Mouse (Mus musculus) hindbrain, embryonic 10.5 days (tissue): ENCODE results near the gene Bhlhe40. TPM values are rescaled to one million over a fixed set of nuclear protein-coding genes. Genes with fewer than 3 reads are reported as not detected.
A peak's percentile ranks its signal among the peaks of the same experiment; 100 is the strongest.

Experiments
- DNase-seq: peaks from one replicate; pipeline ENCODE4 v3.0.0-alpha.2; 2017; ENCODE audit warnings: low spot score
- H3K27ac ChIP-seq: fragments of 300-500 bp; sonication (generic); 2 replicates; pipeline ENCODE4 v1.5.1; 2016; ENCODE audit warnings: mild to moderate bottlenecking, moderate library complexity
- H3K27me3 ChIP-seq: fragments of 300-500 bp; sonication (generic); 2 replicates; pipeline ENCODE4 v1.6.1; 2016; ENCODE audit warnings: mild to moderate bottlenecking; ENCODE audit not compliant: poor library complexity, insufficient read depth, severe bottlenecking
- H3K36me3 ChIP-seq: fragments of 300-500 bp; sonication (generic); 2 replicates; pipeline ENCODE4 v1.6.1; 2016; ENCODE audit warnings: mild to moderate bottlenecking, moderate library complexity
- H3K4me1 ChIP-seq: fragments of 300-500 bp; sonication (generic); replicated peaks from 2 replicates; pipeline ENCODE4 v1.6.1; 2016; ENCODE audit warnings: mild to moderate bottlenecking
- H3K4me3 ChIP-seq: fragments of 300-500 bp; sonication (generic); 2 replicates; pipeline ENCODE4 v1.5.1; 2016; ENCODE audit warnings: mild to moderate bottlenecking, moderate library complexity
- H3K9me3 ChIP-seq: fragments of 300-500 bp; sonication (generic); 2 replicates; pipeline ENCODE4 v1.6.1; 2016; ENCODE audit warnings: mild to moderate bottlenecking, moderate library complexity
- WGBS: fragments of 180-500 bp; shearing (Covaris S2); methylation state at CpG from one replicate; pipeline ENCODE4 v1.1.7; 2016; 5-methylcytosine and 5-hydroxymethylcytosine counted together
- polyA plus RNA-seq: library from polyadenylated mRNA; unstranded; fragments of >200 nt; fragmentation: Nextera tagmentation; extraction: Ambion mirVana; gene quantifications from 2 replicates; pipeline ENCODE4 v1.2.1, GENCODE M21; 2016

The Bhlhe40 gene
- polyA plus RNA-seq, 1 experiment from 2014 or later, result 1.7 TPM

DNA sequence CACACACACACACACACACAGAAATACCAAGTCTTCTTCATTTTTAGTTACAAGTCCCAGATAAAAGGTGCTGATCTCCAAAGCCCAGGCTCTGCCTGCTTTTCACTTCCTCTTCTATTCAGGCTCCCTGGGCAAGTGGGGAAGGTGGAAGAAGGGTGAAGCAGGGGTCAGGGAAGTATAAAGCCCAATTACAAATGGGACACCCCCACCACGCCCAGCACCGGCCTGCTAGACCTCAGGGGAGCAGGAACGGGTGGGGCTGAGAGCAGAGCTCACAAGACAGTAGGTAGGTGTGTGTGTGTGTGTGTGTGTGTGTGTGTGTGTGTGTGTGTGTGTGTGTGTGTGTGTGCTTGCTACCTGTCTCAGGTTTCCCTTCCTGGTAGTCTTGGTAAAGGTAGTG lies 42.2 kb downstream of the Bhlhe40 start:
- Histone ChIP-seq H3K27ac (no peak overlapping the region), H3K9me3 (no peaks in the 10 kb centered on the region), H3K36me3 (no peaks in the 10 kb centered on the region), H3K4me1 (peaks cover 43% of the 10 kb centered on the region), H3K27me3 (peaks cover 17% of the 10 kb centered on the region), H3K4me3 (no peak overlapping the region)
- WGBS, result 47% methylated on average over 3 of the region's 3 CpGs
- no peak for DNase-seq

DNA sequence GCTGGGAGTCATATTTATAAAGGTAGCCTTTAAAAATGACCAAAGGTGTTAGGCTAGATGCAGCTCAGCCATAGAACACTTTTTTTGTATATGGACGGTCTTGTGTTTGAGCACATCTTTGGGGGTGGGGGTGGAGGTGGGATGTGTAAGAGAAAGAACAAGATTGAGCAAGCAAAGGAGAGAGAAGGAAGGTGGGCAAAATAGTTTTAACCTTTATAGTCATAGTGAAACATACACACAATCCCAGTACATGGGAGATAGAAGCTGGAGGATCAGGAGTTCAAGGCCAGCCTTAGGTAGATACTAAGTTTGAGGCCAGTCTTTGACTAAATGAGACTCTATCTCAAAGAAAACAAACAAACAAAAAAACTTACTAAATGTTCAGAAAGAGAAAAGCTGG lies 42.7 kb downstream of the Bhlhe40 start:
- WGBS, result 90% methylated on average over 1 of the region's 1 CpGs
- H3K4me3 ChIP-seq, result no peak overlapping the region
- no peaks in the 10 kb centered on the region for H3K36me3 ChIP-seq
- H3K27ac ChIP-seq, result no peak overlapping the region
- no peaks in the 10 kb centered on the region for H3K9me3 ChIP-seq
- peaks cover 21% of the 10 kb centered on the region for H3K27me3 ChIP-seq
- H3K4me1 ChIP-seq, result peaks cover 39% of the 10 kb centered on the region
- no peak for DNase-seq

DNA sequence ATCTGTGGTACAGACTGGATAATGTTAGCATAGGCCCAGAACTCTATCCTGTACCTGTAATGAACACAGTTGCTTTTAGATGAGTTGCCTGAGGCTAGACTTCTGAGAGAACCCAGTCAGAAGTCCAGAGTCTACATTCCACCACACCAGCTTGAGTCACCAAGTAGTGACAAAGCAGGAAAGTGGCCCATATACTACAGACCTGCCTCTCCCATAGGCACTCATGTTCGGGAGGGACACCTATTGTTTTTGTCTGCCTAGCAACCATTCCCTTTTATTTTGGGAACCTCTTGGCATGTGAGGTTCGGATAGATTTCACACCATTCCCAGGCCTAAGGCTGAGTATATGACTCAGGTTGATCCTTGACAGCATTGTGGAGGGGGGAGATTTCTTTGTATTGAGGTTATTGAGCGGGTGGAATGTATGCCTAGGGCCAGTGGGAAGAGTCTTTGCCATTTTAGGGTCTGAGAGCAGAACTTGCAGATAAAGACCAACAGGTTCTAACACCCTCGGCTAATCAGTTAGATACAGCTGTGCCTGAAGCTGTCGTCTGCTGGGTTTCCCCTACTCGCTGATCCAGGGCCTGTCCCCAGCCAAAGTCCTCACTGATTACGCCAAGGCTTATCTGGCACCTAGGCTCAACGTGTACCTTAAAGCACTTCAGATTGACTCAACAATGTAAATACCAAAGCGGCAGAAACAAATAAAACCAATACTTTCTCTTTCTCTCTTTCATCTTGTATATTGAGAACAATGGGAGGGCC lies 44.1 kb downstream of the Bhlhe40 start:
- no peak for DNase-seq
- Histone ChIP-seq H3K36me3 (no peaks in the 10 kb centered on the region), H3K9me3 (no peaks in the 10 kb centered on the region), H3K27me3 (peaks cover 28% of the 10 kb centered on the region), H3K4me1 (peaks cover 33% of the 10 kb centered on the region), H3K27ac (no peak overlapping the region), H3K4me3 (no peak overlapping the region)
- 60% methylated on average over 9 of the region's 9 CpGs for WGBS

DNA sequence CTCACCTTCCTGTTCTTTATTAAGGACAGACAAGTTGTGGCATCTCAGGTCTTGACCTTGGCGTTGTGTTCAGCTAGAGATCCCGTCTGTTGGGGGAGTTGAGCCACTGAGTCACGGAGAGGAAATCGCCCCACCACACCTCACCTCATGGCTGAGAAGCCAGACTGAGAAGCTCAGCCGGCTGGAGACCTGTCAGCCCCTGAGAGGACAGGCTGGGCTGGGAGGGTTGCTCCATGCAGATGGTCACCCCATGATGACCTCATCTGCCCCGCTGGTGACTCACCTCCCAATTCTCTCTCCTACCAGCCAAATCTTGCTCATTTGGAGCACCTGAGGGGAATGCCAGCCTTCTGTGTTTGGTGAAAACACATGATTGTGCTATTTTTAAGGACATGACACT lies 45.5 kb downstream of the Bhlhe40 start:
- 70% methylated on average over 6 of the region's 6 CpGs for WGBS
- no peak overlapping the region for H3K4me3 ChIP-seq
- no peaks in the 10 kb centered on the region for H3K9me3 ChIP-seq
- peaks cover 27% of the 10 kb centered on the region for H3K4me1 ChIP-seq
- no peak overlapping the region for H3K27ac ChIP-seq
- H3K27me3 ChIP-seq, result peaks cover 22% of the 10 kb centered on the region
- H3K36me3 ChIP-seq, result no peaks in the 10 kb centered on the region
- DNase-seq, result no peak

DNA sequence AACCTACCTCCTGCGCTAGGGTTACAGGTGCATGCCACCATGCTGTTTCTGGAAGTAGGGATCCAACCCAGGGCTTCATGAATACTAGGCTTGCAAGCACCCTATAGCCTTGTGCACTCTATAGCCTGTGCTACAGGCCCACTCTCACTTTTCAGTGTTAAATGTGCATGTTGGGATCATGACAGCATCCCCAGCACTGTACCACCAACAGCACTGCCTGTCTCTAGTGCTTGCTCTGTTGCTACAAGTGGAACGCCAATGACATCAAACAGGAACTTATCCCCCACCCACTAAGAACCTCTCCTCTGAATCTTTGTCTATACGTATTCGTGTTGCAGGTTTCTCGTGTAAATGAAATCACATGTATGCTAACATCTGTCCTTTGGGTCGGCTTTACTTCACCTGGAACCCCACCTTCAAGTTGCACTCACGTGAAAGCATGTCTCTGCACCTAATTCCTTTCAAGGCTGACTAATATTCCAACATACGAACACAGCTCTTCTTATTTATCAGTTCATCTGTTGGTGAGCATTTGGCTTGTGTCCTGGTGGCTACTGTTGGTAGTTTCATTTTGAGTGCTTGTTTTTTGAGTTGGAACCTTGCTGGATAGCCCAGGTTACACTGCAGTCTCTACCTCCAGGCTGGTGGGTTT lies 46.7 kb downstream of the Bhlhe40 start:
- H3K36me3 ChIP-seq, result no peaks in the 10 kb centered on the region
- peaks cover 22% of the 10 kb centered on the region for H3K27me3 ChIP-seq
- DNase-seq, result no peak
- no peak overlapping the region for H3K27ac ChIP-seq
- no peak overlapping the region for H3K4me3 ChIP-seq
- 90% methylated on average over 8 of the region's 8 CpGs for WGBS
- peaks cover 23% of the 10 kb centered on the region for H3K4me1 ChIP-seq
- no peaks in the 10 kb centered on the region for H3K9me3 ChIP-seq

DNA sequence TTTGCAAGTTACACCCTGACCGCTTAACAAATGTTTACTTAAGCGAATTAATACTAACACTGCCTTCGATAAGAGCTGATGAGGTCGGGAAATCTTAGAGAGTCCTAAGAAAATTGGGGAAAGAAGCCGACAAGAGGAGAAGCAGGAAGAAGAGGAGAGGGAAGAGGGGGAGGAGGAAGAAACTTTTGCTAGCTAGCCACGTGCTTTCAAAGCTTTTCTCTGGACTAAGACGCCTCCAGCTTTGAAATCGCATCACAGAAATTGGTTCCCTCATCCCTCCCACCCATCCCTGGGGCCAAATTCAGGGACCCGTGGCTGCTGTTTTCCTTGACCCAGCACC lies 48.7 kb downstream of the Bhlhe40 start:
- peaks cover 22% of the 10 kb centered on the region for H3K27me3 ChIP-seq
- no peak for DNase-seq
- no peaks in the 10 kb centered on the region for H3K9me3 ChIP-seq
- peak overlapping the region; percentile 52 for H3K4me3 ChIP-seq
- peak overlapping the region; percentile 77; the same call in 1 of the 2 replicates for H3K27ac ChIP-seq
- peaks cover 17% of the 10 kb centered on the region for H3K4me1 ChIP-seq
- H3K36me3 ChIP-seq, result no peaks in the 10 kb centered on the region
- 17% methylated on average over 9 of the region's 9 CpGs for WGBS

DNA sequence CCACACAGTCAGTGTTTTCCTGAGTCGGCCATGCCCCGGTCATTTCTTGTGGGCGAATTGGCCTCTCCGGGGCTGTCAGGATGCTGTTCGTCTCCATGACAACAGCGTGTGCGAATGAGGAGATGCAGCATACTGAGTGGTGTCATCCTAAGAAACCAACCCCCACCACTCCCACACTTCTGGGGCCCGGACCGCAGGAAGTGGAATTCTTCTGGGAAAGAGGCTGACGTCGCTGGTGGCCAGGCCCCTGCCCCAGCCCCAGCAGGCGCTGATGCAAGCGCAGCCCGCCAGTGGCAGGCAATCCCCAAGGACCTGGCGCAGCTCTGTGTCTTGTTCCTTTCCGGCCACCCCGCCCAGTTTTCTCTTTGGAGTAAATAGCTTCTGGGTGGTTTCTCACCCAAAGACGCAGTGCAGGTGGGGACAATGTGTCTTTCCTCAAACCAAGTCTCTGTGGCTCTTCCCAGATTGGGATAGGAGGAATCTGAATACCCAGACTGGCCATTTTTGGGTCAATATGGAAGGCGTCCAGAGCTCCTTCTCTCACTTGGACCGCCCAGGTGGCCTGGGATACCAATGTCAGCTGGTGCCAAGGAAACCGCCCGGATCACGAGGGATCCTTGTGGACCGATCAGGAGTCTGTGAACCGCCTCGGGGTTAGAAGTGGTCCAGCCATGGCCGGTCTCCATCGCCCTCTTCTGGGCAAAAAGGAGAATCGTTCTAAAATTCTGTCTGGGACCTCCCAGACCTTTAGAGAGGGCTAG lies 49.2 kb downstream of the Bhlhe40 start:
- no peaks in the 10 kb centered on the region for H3K9me3 ChIP-seq
- WGBS, result under 1% methylated on average over 29 of the region's 29 CpGs

DNA sequence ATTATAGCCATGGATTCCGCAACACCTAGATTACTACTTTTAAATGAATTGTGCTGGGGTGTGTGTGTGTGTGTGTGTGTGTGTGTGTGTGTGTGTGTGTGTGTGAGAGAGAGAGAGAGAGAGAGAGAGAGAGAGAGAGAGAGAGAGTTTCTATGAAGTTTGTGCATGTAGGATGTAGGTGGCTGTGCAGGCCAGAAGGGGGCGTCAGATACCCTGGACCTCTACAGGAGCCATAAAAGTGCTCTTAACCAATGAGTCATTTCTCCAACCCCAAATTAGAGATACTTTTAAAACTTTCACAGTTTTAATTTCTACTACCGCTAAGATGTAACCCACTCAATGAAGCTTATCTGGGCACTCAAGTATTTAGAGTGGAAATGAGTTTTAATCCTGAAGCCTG lies 50.2 kb downstream of the Bhlhe40 start:
- 79% methylated on average over 3 of the region's 3 CpGs for WGBS
- H3K27me3 ChIP-seq, result peaks cover 22% of the 10 kb centered on the region
- no peak overlapping the region for H3K4me3 ChIP-seq
- DNase-seq, result no peak
- H3K27ac ChIP-seq, result no peak overlapping the region
- H3K4me1 ChIP-seq, result peaks cover 17% of the 10 kb centered on the region
- H3K36me3 ChIP-seq, result no peaks in the 10 kb centered on the region
- H3K9me3 ChIP-seq, result no peaks in the 10 kb centered on the region

More for the DNA sequence above, 49.2 kb downstream of the Bhlhe40 start:
- DNase-seq, result peak; percentile 81
- Histone ChIP-seq H3K27ac (peak overlapping the region; percentile 77), H3K4me1 (peaks cover 17% of the 10 kb centered on the region), H3K36me3 (no peaks in the 10 kb centered on the region), H3K4me3 (peak overlapping the region; percentile 52), H3K27me3 (peaks cover 22% of the 10 kb centered on the region)

DNA sequence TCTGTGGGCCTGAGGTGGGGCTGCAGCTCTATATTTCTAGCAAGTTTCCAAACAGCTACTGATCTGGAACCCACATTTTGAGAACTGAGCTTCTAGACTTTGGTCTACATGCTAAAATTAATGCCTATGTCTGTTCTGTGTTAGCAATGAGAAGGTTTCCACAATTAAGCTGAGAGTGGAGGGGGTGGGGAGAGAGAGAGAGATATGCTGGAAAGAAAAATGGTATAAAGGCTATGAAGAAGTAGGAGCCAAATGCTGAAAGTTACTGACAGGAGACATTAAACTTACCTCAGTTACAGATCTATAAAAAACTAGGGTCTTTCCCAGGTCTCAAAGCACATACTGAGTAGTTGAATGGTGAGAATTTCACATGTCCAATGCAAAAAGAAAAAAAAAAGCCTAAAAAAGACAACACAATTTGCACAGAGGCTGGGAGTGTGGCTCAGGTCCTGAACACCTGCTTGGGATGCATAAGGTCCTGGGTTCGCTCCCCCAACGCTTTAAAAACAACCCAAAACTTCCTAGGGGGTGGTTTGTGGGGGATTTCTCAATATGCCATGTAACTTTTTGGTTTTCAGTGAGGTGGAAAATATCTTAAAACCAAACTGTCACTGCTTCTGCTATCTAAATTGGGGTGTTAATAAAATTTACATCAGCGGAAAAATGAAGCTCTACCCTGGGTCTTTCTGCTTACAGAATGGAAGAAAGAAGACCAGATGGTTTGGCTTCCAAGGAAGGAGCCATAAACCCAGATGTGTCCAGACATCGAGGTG lies 50.9 kb downstream of the Bhlhe40 start:
- H3K36me3 ChIP-seq, result no peaks in the 10 kb centered on the region
- 81% methylated on average over 4 of the region's 4 CpGs for WGBS
- no peaks in the 10 kb centered on the region for H3K9me3 ChIP-seq
- no peak for DNase-seq
- H3K27ac ChIP-seq, result no peak overlapping the region
- H3K4me1 ChIP-seq, result peaks cover 17% of the 10 kb centered on the region
- no peak overlapping the region for H3K4me3 ChIP-seq
- H3K27me3 ChIP-seq, result peaks cover 22% of the 10 kb centered on the region

DNA sequence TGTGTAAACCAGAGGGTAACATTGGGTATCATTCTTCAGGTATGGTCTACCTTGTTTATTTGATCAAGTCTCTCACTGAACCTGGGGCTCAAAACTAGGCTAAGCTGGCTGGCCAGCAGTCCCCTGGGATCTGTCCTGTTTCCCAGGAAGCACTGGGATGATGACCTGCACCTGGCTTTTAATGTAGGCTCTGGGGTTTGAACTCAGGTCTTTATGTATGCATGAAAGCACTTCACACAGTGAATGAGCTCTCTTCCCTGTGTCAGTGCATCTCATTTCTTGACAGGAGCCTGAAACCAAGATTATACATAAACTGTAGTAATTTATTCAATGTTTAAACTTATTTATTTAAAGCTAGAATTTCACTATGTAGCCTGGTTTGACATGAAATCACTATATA lies 51.7 kb downstream of the Bhlhe40 start:
- H3K27ac ChIP-seq, result no peak overlapping the region
- H3K36me3 ChIP-seq, result no peaks in the 10 kb centered on the region
- no peaks in the 10 kb centered on the region for H3K9me3 ChIP-seq
- H3K4me1 ChIP-seq, result peaks cover 17% of the 10 kb centered on the region
- H3K4me3 ChIP-seq, result no peak overlapping the region
- peaks cover 18% of the 10 kb centered on the region; the same call in 1 of the 2 replicates for H3K27me3 ChIP-seq
- DNase-seq, result no peak

DNA sequence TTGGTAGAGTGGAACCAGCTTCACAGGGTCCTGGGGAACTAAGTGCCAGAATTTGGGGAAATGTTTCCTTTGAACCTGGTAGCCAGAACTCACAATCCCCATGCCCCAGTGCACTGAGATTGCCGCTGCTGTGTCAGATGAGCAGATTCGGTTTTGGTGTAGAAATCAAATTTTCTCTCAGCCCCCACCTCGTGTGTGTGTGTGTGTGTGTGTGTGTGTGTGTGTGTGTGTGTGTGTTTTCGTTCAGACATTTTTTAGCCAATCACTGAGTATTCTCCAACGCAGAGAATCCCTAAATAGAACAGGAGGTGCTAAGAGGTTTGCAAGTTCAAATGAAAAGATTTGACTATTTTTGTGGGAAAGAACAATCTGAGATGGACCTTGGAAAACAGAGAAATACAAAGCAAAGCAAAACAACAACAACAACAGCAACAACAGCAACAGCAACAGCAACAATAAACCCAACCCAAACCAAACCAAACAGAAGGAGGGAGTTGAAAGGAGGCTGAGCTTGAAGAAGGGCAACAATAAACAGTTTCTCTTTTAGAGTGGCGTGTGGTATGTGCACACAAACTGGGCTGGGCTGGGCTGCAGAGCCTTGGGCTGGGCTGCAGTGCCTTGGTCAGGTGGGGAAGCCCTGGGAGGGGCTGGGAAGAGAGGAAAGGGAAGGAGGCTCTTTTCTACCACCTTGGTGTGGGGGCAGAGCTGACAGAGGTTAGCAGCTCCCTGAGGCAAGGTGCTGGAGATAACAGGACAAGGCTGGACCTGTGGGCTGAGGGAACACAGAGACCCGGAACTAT lies 52.9 kb downstream of the Bhlhe40 start:
- DNase-seq, result no peak
- Histone ChIP-seq H3K36me3 (no peaks in the 10 kb centered on the region), H3K9me3 (no peaks in the 10 kb centered on the region), H3K27ac (no peak overlapping the region), H3K4me1 (peaks cover 21% of the 10 kb centered on the region), H3K4me3 (no peak overlapping the region), H3K27me3 (peaks cover 9% of the 10 kb centered on the region; the same call in 1 of the 2 replicates)
- WGBS, result 71% methylated on average over 7 of the region's 7 CpGs
